Mouse (Mus musculus): ENCODE data around the gene Cphx3.
"Not testable (repeated sequence)": the region's sequence is repeated elsewhere in the genome, so short reads cannot be mapped to it uniquely, and the experiment has no call there.

DNA sequence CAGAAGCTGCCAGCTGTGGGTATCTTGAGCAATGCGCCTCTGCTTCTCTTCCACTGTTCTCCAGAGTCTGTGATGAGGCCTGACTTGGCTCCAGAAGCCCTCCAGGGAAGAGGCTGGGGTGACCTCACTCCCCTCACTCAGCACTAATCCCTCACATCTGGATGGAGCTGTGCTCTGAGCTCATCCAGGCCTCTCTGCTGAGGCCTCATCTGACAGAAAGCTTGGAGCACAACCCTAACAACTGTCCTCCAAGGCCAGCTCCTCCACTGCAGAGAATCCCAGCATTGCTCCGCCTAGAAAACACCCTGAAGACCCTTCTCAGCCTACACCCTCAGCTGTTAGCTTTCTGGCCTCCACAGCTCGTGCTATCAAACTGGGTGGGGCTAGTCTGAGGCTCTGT is 47.7 kb upstream of the Cphx3 start:
- not testable (repeated sequence) for TF ChIP-seq CTCF (IDR thresholded peaks at IDR 0.05; ENCODE audit: control insufficient read depth, insufficient read depth, insufficient replicate concordance, low read depth, low read length); POLR2A (IDR thresholded peaks at IDR 0.05; ENCODE audit: control insufficient read depth, low read depth, low read length)

Data from testis, adult 2 months (tissue).